Mouse (Mus musculus) ovary, postnatal 10 days (tissue): ENCODE data around the gene Krt39.

Source experiments
- DNase-seq: peaks from one replicate; pipeline ENCODE4 v3.0.0; 2022; ENCODE audit warnings: low spot score

The Krt39 gene

DNA sequence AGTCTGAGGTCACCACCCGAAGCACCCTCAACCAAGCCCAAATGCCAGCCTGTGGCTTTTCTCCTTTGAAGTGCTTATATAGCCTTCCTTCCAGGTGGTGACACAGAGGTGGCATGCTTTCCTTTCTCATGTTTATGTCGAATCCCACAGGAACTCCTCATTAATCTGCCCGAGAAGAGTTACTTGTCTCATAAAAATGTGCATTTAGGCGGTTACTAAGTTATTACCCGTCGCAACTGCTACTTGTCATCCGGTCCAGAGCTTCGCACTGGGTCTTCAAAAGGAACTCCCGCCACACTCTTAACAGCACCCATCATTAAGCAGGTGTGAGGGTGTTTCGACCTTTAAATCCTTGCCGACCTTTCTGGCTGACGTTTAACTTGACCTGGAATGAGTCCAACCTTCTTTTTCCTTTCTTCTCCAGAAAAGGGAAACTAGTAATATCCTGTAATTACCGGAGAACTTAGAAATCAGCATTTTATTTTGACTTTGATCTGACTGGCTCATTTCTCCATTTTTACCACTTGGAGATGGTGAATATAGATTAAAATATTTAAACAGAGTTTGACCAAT is at the start of gene Krt39:
TSS of gene Krt39 (minus strand) at position 51 of the 573 bp plus-strand sequence.
- no peak for DNase-seq

DNA sequence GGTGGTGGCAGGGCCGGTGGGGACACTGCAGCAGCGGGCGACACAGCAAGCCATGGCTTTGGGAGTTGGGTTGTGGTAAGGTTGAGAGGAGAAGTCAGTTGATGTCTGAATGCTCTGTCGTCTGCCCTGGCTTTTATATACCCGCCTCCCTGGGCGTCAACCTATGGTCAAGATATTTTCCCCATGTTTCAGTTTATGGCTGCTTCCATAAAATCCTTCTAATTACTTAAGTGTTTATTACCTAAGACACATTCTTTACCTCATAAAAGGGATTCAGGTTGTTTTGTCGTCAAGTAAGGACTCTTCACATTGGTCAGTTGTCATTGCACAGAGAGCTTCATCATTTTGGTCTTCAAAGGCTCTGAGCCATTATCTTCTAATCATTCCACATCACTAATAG is 45.4 kb upstream of the Krt39 start, which contains the start of gene Krtap3-1:
TSS of gene Krtap3-1 (minus strand) at position 101 of the 400 bp plus-strand sequence.
- no peak for DNase-seq

DNA sequence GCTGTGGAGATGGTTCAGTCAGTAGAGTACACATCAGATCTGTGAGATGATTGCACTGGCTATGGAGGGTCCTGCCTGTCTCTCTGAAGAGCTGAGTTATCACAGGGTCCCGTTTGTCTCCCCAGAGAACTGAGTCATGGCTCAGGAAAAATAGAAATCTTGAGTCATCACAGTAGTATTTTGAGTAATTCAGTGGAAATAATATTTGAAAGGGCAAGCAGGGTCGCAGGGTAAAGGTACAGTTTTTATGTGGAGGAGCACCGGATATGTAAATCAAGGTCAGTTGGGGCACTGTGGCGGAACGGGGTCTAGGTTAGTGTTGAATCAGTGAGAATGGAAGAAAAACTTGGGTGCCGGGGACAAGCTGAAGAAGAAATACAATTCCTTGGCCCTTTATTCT is 41.4 kb upstream of the Krt39 start:
- no peak for DNase-seq

DNA sequence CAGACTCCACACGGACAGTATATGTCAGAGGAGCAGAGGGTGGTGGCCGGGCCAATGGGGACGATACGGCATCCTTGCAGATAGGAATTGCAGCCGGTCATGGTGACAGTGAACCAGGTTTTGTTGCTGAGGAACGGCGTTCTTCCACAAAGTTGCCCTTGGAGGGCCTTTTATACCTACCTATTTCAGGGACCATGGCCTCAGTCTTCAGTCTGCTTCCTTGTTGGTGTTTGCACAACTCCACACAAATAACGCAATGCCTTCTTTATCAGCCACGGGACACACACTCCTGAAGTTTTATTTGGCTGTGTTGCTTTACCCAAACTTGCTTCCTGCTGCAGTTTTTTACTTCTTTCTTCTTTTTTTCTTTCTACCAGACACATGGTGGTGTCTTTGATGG is 38.2 kb upstream of the Krt39 start, which contains the start of gene Gm11939:
TSS of gene Gm11939 (minus strand) at position 101 of the 400 bp plus-strand sequence.
- DNase-seq, result no peak

DNA sequence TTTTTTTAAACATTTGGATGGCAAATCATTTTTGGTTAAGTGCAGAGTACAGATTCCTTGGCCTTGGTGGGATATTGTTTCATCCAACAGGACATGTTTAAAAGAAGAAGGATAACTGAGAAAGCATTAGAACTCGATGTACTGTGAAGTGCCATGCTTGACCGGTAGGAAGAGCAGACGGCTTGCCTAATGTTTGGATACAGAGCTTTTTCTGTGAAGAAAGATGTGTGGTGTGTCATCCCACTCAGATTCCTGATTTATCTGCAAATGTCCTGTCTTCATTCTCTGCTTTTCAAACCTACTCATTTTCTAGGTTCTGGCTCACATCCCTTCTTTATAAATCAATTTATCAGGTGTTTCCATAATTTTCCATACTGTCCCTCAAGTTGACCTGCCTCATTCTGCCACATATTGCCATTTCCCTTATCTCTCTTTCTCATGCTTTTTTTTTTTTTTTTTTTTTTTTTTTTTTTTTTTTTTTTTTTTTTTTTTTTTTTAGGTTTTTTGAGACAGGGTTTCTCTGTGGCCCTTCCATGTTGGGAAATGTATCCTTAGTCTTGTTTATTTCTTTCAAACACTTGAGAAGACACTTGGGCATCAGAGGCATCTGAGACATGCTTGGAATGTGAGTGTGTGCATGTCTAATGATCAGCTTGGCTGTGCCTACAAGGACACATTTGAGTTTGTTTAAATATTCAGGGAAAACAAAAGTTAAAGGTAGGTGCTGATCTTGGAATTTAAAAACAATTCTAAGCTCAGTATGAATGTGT is 37.0 kb upstream of the Krt39 start:
- DNase-seq, result no peak

- DNase-seq, result no peak
Measured at GRCm38 (mm10) chr11:99556753-99557152, 35.6 kb upstream of the Krt39 start, which contains the start of gene Krtap3-2. TSS of gene Krtap3-2 (minus strand) at chr11:99556853.

DNA sequence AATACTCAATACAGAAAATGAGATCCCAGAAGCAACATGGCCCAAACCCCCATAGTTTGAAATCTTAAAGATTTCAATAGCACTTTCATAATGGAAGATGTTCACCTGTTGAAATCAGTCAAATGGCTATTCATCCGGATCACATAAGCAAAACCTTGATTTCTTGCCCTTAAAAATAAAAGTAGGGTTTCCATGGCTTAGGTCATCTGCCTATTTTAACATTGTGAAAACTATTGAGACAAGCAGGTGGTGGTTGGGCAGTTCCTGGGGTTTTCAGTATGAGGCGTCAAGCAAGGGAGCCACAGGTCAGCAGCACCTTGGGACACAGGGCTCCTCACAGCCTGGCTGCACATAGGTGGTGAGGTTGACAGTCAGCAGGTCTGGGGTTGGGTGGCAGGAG is 35.1 kb upstream of the Krt39 start:
- DNase-seq, result no peak

DNA sequence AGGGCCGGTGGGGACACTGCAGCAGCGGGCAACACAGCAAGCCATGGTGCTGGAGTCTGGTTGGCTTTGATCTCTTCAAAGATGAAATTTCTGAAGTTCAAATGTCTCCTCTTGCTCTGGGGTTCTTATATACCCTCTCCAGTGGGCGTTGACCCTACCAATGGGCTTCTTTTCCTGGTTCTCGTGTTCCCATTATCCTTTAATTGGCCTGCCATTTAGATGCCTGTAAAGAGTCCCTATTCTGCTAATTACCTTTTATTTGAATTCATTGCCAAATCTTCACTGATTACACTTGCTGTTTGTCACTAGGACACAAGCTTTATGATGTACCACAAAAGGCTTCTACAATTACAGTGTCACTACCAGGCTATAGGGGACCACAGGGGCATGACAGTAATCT is 29.6 kb upstream of the Krt39 start, which contains the start of gene Krtap3-3:
TSS of gene Krtap3-3 (minus strand) at position 101 of the 400 bp plus-strand sequence.
- DNase-seq, result no peak

- no peak for DNase-seq
Measured at GRCm38 (mm10) chr11:99547892-99548291, 26.8 kb upstream of the Krt39 start.

DNA sequence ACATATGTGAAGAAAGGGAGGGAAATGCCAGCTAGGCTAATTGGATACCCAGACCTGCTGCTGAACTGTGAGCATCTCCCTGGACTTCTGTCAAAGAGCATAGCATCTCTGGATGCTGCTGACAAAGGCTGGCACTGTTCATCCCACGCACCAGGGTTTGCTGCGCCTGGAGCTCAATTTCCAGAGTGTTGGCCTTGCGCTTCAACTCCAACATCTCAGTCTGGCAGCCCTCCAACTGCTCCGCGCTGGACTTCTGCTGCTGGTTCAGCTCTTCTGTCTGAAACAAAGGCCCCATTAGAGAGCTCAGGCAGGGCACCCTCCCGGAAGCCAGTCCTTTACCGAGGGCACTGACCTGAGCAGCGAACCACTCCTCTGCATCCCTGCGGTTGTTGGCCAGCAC is 18.6 kb upstream of the Krt39 start:
- DNase-seq, result peak; percentile 13

DNA sequence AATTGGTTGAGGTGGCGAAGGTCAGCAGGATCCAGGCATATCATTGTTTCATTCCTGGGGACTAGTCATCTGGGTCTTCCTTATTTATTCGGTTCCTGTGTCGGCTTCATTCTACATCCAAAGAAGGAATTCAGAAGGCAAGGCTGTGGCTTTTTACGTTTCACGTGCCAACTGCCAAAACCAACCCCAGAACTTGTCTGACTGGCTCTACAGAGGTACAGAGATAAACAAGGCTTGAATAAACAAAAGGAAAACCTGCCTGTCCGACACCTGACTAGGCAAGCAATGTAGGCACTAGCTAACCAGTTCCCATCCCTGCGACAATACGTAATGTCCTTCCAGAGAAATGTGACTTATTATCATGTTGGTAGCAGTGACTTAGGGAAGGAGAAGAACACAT is 7.0 kb downstream of the Krt39 start:
- DNase-seq, result no peak

DNA sequence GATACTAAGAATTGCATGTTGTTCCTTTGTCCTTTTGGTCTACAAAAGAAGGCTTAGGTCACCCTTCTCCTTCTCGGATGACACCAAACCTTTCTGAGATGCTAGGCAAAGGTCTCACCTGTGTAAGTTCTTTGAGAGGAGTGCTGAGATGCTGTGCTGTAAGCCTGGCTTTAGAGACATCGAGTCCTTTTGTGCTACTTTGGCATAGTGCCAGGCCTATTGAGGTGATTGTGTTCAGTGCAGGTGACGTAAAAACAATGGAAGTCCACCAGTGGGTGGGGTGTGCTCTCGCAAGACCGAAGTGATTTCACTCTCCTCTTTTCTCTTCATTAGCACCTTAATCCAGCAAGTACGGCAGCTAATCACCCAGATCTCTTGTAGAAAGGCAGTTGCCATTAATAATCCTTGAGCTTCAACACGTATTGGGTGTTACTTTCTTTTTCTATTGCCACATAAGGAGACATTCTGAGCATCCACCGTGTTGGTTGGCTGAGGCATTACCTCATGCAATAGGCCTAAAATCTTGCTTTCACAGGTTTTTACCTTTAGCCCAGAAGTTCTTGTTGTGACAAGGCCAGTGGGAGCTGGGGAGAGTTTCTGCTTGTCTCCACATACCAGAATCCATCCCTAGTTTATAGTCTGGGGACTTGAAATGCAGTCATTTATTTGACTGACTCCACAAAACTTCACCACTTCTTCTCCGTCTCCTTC is 20.9 kb downstream of the Krt39 start:
- no peak for DNase-seq

DNA sequence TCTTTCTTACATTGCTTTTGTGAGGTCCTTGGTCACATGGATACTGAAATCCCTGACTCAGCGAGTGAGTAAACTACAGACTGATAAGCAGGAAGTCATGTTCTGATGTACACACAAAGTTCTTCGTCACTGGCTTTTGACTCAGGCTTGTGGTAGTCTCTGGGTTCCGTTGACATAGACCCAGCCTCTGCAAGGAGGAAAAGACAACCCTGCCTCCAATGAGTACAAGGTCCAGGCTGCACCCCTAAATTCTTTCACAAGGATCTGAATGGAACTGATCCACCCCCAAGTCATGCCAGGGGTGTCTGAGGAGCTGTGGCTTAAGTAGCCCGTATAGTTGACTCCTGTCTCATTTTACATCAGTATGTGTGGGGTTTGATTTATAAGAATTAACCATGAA is 24.7 kb downstream of the Krt39 start:
- no peak for DNase-seq

- no peak for DNase-seq
Measured at GRCm38 (mm10) chr11:99494741-99495140, 26.4 kb downstream of the Krt39 start.

- no peak for DNase-seq
Measured at GRCm38 (mm10) chr11:99493574-99493850, 27.6 kb downstream of the Krt39 start.

DNA sequence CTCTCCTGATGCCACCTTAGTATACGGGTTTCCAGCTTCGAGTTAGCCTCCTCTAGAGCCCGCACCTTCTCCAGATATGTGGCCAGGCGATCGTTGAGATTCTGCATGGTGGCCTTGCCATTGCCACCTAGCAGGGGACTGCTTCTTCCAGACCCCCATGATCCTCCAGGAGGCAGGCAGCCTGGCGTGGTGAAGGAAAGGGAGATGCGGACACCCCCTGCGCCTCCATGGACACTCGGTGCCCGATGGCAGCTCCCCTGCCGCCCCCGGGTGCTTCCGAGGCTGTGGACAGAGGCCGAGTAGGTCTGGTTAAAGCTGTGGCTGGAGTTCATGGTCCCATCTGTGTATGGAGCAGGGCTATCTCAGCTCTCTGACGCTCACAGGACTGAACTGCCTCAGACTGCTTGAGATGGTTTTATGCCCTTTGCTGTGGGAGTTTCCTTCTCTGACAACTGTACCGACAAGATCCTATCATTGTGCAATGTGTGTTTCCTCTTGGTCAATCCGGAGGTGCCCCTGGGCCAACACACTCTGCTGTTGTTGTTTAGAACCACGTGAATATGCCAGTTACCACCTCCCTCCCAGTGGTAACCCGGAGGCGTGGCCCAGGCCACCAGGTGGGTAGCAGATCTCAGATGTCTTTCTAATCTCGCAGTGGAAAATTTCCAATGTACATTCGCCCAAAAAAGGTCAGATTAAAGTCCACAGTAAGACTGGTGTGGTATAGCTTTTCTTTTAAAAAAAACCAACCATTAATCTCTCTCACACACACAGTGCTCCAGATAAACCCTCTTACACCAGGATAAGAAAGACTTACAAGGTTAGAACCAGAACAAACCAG is 28.2 kb downstream of the Krt39 start, which contains the start of gene Krt23:
TSS of gene Krt23 (minus strand) at position 405 of the 841 bp plus-strand sequence.
- DNase-seq, result no peak

DNA sequence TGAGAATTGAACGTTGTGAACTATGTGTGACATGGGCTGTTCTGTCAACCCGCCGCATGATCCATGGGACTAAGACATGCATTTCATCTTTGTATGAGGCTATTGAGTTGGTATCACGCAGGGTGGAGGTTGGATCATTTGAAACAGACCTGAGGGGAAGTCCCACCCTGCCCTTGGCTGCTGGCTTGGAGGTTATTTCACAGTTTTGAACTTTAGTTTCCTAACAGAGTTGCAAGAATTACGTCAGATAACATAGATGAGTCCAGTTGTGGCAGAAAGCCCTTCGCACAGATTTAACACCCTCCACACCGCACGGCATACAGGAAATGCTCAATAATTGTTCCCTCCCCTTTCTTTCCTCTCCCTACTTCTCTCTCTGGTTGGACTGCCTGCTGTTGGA is 30.1 kb downstream of the Krt39 start:
- no peak for DNase-seq

DNA sequence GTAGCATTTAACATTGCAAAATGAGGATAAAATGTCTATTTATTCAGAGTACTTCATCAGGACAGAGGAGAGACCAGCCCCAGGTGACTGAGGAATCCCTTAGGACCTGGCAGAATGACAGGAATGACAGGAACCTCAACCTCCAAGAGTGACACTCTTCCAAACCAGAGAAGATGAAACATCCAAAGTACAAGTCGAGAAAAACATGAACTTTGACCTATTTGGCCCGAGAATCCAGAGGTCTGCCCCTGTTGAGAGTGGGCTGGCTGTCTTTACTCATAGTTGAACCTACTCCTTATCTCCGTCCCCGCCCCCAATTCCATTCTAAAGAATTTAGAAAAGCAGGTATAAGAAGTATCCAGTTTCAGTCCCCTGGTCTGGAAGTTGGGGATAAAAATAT is 30.5 kb downstream of the Krt39 start:
- no peak for DNase-seq

DNA sequence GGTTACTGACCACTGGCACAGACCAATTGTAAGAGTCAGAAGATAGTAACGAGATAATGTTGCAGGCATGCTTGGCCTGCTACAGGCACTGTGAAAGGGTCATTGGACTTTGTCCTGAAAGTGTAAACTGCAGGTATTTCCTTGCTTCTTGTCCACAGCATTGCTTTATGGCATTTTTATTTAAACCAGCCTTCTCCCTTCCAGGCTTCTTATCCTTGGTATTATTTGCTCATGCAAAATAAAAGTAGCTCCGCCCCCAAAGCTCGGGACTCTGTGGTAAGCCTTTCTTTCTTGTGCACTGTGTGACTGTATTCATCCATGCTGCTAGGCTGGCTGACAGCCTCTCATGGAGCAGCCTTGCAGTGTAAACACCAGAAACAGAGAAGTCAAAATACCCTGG is 31.9 kb downstream of the Krt39 start:
- DNase-seq, result no peak

DNA sequence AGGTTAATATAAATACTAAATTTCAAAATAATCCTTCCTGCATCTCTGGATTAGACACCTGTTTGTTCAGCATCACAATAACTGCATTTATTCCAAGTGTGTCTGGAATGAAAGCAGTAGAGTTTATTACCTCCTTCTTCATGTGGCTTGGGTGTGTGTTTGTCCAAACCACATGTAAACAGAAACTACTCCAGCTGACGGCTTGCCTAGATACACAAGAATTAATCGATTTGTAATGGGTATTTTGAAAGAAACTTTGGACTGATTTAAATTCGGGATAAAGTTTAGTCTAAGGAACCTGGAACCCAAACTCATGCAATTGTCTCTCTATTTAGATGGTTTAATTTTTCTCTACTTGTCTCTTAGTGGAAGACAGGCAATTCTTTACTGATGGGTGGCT is 46.2 kb downstream of the Krt39 start:
- DNase-seq, result no peak

- no peak for DNase-seq
Measured at GRCm38 (mm10) chr11:99473433-99473832, 47.7 kb downstream of the Krt39 start.

GRCm38 (mm10) chr11:99472405-99472804 is 48.7 kb downstream of the Krt39 start:
- no peak for DNase-seq
